Mouse (Mus musculus): ENCODE measurements around the gene Arhgef19.

Gene Arhgef19

DNA sequence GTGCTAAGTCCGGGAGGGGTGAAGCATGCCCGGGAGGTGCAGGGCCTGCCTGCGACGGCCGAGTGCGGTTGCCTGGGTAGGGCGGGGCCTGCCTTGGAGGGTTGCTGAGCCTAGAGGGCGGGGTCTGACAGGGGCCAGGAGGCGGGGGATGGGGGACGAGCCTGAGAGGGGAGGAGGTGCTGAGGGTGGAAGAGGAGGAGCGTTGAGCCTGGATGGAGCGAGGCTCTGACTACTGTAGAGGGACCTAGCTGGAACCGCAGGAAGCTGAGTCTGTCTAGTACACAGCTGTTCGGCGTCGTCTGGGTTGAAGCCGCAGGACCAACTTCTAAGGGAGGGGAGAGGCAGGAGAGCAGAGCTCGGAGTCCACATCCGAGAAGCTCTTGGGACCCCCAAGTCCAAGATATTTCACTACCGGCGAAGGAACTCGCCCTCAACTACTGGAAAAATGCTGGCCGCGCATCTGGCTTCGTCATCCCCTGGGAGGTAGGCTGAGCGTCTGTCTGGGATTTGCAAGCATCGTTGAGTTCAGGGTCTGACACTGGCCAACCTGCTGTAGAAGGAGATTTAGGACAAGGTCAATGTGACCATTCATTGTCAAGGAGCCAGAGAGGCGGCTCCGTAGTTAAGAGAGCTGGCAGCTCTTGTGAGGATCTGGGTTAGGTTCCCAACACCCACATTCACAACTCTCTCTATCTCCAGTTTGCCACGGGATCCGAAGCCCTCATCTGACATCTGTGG, at the start of gene Arhgef19:
Gene Arhgef19, plus strand, starts transcription at position 112 of the 738 bp plus-strand sequence.
- peak; percentile 23 for DNase-seq

DNA sequence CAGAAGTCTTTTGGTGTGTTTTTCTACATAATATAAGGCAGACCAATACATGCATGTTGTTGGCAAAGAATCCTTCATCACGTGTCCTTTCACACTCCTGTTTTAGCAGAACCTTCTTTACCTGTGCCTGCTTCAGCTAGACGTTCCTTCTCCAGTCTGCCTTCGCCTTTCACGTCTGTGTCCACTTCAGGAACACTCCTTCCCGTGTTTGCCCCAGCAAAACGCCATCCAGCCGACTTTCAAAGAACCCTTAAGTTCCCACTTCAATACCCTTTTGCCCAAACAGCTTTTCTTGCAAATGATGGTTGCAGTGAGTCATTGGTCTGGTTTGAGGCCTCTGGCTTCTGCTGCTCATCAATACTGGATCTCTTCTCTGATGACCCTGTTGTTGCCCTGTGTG, 48.0 kb upstream of the Arhgef19 start:
- DNase-seq: no peak

DNA sequence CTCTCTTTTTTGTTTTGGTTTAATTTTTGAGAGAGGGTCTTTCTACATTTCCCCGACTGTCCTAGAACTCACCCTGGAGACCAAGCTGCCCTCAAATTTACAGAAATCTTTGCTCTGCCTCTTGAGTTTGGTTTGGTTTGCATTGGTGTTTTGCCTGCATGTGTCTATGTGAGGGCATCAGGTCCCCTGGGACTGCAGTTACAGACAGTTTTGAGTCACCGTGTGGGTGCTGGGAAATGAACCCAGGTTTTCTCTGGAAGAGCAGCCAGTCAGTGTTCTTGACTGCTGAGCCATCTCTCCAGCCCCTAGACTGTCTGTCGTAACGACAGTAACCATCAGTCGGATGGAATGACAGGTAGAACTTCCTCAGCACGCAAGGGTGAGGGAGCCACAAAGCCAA, 44.7 kb upstream of the Arhgef19 start:
- DNase-seq: no peak

DNA sequence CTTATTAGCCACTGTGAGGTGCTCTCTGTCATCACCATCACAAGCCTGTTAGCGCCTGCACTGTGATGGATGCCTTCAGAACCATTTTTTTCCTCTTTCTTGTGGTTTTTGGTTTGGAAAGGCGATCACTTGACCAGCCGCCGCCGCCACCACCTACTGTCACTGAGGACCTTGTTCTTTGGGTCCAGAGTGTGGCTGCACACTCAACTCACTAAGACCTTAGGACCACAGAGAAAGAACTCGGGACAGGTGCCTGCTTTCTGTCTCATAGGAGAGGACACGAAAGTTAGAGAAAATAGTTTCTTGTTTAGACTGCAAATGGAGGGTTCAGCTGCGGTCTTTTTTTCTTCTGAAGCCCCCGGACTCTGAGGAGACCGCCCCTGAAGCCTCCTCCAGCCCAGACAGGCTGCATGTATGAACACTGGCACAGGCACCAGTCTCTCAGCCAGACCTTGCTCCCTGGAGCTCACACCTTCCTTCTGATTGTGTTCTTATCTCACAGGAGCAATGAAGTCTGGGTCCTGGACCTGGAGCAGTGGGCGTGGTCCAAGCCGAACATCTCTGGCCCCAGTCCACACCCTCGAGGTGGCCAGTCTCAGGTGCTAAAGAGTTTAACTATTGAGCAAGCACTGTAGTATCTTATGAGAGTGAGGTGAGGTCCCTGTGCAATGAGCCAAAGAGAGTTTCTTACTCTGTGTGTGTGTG, 42.2 kb upstream of the Arhgef19 start:
- no peak for DNase-seq

DNA sequence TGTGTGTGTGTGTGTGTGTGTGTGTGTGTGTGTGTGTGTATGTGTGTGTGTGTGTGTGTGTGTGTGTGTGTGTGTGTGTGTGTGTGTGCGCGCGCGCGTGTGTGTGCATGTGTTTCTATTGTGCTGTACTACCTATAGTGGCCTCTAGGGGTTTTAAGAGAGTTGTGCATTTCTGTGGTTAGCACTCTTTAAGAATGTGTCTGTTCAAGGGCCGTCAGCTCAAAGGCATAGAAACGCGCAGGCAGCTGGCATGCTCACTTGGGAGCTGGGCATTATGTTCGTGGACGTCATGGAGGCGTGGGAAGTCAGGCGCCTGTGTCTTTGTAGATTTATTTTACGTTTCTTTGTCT, 41.6 kb upstream of the Arhgef19 start:
- no peak for DNase-seq

DNA sequence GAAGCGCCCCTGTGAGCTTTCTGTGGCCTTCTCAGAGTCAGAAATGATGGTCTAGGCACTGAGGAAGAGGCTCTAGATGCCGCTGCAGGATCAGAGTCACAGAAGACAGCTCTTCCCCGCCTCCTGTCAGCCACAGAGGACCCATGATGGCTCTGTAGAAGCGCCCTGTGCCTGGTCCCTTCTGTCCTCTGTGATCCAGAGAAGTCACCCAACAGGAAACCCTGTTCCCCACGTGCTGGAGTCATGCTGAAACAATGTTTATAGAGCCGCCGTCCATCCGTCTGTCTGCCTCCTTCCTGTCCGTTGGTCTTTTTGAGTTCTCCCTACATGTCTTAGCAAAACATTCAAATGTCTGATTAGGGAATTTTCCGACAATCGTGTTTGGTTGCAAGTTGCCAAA, 38.4 kb upstream of the Arhgef19 start:
- DNase-seq: no peak

GRCm38 (mm10) chr4:141202192-141202591, 37.1 kb upstream of the Arhgef19 start:
- no peak for DNase-seq

DNA sequence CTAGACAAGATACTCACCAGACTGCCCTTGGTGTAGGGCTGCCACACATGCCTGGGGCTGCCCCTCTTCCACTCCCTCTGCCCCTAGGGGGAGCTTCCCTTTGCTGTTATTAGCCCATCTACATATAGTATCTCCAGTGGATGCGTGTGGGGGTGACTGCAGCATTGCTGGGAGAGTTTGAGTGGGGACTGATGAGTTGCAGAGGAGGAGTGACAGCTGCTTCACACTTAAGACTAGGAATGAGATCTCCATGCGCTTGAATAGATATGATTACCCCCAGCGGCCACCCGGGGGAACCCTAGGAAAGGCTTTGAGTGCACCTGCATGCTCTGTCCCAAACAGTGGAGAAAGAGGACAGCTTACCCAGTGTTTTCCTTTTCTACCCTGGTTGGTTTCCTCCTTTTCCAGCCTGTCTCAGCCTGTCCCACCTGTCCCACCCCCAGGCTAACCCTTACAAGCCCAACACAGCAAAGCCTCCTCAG, 34.7 kb upstream of the Arhgef19 start:
- DNase-seq: no peak

DNA sequence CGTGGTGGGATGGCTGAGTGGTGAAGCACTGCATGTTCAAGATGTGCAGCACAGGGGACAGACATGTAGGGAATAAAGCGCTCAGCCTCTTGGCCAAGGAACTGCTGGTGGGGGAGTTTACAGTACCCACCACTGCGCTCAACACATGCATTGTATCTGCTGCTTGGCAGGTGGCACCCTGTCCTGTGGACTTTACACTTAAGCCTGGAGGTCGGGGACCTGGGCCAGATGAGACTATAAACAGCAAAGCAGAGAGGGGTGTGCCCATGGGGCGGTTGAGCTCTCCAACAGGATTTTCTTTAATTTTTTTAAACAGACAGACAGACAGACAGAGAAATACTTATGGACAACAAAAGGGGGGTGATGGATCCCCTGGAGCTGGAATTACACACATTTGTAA, 32.2 kb upstream of the Arhgef19 start:
- DNase-seq: no peak

GRCm38 (mm10) chr4:141210524-141211219, 28.6 kb upstream of the Arhgef19 start:
- no peak for DNase-seq

- no peak for DNase-seq
Observed at GRCm38 (mm10) chr4:141211646-141212045, 27.7 kb upstream of the Arhgef19 start.

GRCm38 (mm10) chr4:141212892-141213291, 26.4 kb upstream of the Arhgef19 start:
- DNase-seq: no peak

DNA sequence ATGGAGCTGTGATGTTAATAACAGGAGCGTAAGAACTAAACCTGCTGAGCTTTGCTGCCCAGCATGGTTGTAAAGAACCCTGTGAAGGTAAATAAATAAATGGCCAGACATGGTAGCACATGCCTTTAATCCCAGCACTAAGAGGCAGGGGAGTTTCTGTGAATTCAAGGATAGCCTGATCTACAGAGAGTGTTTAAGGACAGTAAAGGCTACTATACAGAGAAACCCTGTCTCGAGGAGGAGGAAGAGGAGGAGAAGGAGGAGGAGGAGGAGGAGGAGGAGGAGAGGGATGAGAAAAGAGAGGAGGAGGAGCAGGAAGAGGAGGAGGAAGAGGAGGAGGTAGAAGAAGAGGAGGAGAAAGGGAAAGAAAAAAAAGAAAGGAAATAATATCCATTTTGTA, 26.0 kb upstream of the Arhgef19 start:
- no peak for DNase-seq

DNA sequence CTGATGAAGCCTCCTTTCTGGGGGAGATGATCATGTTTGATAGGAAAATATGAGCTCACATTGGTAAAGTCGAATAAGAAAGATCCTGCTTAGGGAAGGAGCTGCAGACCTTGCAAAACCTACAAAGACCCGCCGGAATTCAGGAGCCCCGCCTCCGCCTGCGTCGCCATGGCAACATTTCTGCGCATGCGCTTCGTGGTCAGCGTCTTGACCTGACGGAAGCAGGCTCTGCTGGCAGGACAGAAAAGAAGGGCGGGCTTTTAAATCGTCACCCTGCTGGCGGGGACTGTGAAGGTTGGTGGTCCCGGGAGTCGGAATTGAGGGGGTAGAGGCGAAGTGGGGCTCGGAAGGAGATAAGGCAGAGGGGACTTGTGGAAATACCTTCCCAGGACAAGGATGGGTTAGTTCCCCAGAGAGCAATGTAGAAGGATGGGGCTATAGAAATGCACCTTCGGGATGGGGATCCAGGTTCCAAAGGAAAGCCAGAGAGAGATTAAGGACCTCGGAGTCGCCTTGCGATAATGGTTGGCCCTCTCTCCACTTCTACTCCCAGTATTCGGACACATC, 25.4 kb upstream of the Arhgef19 start, which contains the start of gene Rsg1:
Gene Rsg1, plus strand, starts transcription at position 187 of the 567 bp plus-strand sequence.
- peak; percentile 93 for DNase-seq

DNA sequence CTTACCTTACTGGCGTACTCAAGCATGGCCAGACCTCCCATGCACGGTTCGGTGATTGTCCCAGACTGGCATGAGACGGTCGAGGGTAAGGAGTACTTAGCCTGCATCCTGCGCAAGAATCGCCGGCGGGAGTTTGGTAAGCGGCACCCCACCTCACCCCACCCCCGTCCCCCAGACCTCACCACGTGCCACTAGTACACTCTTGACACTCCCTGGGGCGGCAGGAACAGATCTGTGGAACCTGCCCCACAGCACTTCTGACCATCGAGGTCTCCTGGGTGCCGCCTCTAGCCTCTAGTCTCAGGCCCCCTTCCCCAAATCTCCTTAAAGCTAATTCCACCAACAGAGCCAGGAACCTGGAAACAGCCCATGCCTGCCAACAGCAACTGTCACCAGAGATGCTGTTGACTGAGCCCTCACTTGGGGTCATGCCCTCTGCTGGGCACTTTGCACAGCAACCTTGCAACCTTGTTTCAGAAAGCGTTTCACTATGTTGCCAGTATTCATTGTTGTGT, 24.9 kb upstream of the Arhgef19 start:
- peak; percentile 30 for DNase-seq

- DNase-seq: no peak
Observed at GRCm38 (mm10) chr4:141219583-141220213, 19.6 kb upstream of the Arhgef19 start.

GRCm38 (mm10) chr4:141221848-141222247, 17.5 kb upstream of the Arhgef19 start:
- DNase-seq: no peak

DNA sequence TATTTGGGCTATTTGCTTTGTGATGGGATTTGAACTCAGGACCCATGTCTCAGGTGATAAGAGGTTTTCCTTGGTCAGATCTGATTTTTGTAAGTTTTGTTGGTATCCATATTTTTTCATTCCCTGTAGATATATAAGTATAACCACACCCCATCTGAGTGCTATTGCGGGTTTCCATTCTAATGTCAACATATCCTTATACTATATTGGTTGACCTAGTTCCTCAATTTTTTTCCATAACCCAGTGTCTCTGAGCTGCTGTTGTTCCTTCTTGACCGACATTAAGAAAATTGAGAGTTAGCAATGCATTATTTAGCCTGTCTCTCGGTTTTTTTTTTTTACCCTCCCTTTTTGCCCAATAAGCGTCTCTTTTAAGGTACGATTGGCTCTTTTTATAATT, 16.5 kb upstream of the Arhgef19 start:
- no peak for DNase-seq

DNA sequence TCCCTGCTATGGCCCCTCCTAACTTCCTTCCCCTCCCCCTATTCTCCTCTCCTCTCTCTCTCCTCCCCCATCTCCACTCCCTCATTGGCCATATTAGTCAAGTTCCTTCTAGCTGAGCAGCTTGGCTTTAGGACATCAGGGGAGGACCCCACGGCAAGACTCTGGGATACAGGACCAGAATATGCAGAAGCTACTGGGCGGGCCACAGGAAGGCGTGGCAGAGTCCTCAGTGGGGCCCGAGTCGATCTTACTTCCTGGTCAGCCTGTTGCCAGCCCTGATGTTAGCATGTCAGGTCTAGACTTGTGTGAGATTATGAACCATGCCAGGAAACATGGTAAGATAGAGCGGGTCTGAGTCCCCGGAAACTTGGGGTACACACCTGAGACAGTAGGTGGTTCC, 10.6 kb upstream of the Arhgef19 start:
- DNase-seq: no peak

DNA sequence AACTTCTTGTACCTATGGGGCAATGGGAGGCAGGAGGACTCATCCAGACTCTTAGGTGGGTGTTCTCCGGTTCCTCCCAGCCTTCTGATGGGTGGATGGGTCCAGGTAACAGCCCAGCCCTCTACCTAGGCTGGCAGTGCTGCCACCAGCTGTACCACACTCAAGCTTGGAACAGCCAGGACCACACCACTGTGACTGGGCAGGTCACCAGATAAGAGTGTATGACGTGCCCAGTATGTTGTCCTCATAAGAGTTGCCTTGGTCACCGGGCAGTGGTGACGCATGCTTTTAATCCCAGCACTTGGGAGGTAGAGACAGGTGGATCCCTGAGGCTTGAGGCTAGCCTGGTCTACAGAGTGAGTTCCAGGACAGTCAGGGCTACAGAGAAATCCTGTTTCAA, 6.1 kb upstream of the Arhgef19 start:
- no peak for DNase-seq

- no peak for DNase-seq
Observed at GRCm38 (mm10) chr4:141235537-141236111, 3.7 kb upstream of the Arhgef19 start.

DNA sequence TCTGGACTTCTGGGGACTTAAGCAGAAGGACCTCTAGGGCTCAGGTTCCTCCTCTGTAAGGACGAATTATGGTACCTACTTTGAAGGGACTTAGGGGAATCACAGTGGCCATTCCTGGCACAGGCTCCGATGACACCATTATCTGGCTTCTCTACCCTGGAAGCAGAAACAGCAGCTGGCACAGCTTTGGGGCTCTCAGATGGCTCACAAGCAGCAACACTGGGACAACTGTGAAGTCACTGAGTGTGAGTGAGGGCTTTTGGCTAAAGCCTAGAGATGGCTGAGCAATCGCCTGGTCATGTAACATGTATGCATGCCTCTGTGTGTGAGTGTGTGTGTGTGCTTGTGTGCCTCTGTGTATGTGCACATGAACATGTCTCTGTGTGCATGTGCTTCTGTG, 2.4 kb upstream of the Arhgef19 start:
- DNase-seq: no peak
